Mouse (Mus musculus) spleen, adult 2 months (tissue): Measurements from ENCODE around the gene Elmo1. TPM values are rescaled to one million over a fixed set of nuclear protein-coding genes. Genes with fewer than 3 reads are reported as not detected.

Source experiments
- DNase-seq, 2 experiments: peaks; one replicate each; pipeline versions ENCODE4 v3.0.0 to v3.0.0-alpha.2; 2012 to 2021; ENCODE audit warnings: low spot score in 2 of 2, low read depth in 1 of 2
- H3K27ac ChIP-seq: fragments of 200-500 bp; 2 replicates; pipeline ENCODE4 v1.5.1; 2012; ENCODE audit warnings: low read length, inconsistent platforms; ENCODE audit not compliant: insufficient read depth
- H3K27me3 ChIP-seq: fragments of 200-500 bp; 2 replicates; pipeline ENCODE4 v1.6.1; 2012; ENCODE audit warnings: mild to moderate bottlenecking, moderate library complexity, low read length, inconsistent platforms; ENCODE audit not compliant: control insufficient read depth, insufficient read depth
- H3K36me3 ChIP-seq: fragments of 200-500 bp; 2 replicates; pipeline ENCODE4 v1.6.1; 2012; ENCODE audit warnings: mild to moderate bottlenecking, low read length, inconsistent platforms; ENCODE audit not compliant: control insufficient read depth, insufficient read depth
- H3K4me1 ChIP-seq: fragments of 200-500 bp; 2 replicates; pipeline ENCODE4 v1.6.1; 2011; ENCODE audit warnings: inconsistent platforms; ENCODE audit not compliant: control insufficient read depth, insufficient read depth, insufficient read length
- H3K4me3 ChIP-seq: fragments of 200-500 bp; 2 replicates; pipeline ENCODE4 v1.5.1; 2011; ENCODE audit warnings: mild to moderate bottlenecking, inconsistent platforms; ENCODE audit not compliant: insufficient read depth, insufficient read length; ENCODE audit errors: extremely low read depth
- CTCF ChIP-seq: fragments of 200-500 bp; IDR thresholded peaks from 2 replicates; pipeline ENCODE4 v1.5.1; 2011; ENCODE audit warnings: mild to moderate bottlenecking, inconsistent platforms; ENCODE audit not compliant: insufficient read depth, insufficient read length, insufficient replicate concordance; ENCODE audit errors: extremely low read depth
- POLR2A ChIP-seq: fragments of 200-500 bp; IDR thresholded peaks from 2 replicates; pipeline ENCODE4 v1.6.1; 2011; ENCODE audit warnings: low read depth, low read length, inconsistent platforms
- WGBS: fragments of 180-500 bp; shearing (Covaris S2); methylation state at CpG from one replicate; pipeline ENCODE4 v1.1.7; 2018; 5-methylcytosine and 5-hydroxymethylcytosine counted together
- polyA plus RNA-seq: library from polyadenylated mRNA; depleted of rRNA; stranded (reverse); fragments of >200 nt; gene quantifications from 2 replicates; pipeline ENCODE4 v1.2.3, GENCODE M21; 2012

Gene Elmo1
- polyA plus RNA-seq, 1 experiment = 33.3 TPM

DNA sequence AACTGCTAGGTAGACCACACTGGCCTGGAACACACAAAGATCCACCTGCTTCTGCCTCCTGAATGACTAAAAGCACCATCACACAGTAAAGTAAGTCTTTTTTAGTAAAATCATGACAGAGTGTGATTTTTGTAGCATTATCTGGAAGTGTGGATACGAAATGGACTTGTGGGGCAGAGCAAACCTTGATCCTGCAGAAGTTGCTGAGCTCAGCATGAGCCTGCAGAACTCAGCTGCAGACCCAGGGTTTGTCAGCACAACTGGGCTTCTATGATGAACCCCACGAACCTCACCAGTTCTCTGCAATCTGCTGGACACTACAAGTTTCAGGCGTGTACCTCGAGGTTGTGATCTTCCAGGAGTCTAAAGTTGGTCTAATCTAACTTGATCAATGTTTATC, 37.7 kb downstream of the Elmo1 start:
- peaks cover 17% of the 10 kb centered on the region; the same call in 1 of the 2 replicates for H3K4me1 ChIP-seq
- H3K27me3 ChIP-seq = no peaks in the 10 kb centered on the region
- no peaks in the 10 kb centered on the region for H3K36me3 ChIP-seq
- peak overlapping the region; percentile 34 for H3K27ac ChIP-seq
- no peak overlapping the region for H3K4me3 ChIP-seq
- 62% methylated on average over 4 of the region's 4 CpGs for WGBS
- DNase-seq = no peak
- TF ChIP-seq POLR2A (no peak), CTCF (no peak)

DNA sequence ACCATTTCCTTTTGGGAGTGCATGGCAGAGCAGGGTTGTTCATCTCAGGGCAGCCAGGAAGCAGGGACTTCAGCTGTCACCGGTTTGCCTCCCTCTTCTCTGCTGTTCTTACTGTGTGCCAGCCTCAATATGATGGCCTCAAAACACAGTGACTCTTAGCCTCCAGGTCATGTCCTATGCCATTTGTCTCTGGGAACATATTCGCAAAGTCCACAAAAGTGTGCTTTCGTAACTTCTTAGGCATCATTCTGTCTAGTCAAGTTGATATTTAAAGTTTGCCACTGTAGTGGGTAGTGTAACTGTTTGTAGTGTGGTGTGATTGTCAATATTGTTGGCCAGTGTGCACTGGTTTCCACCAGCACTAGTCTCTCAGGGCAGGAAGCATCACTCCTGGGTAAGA, 40.3 kb downstream of the Elmo1 start:
- H3K36me3 ChIP-seq = no peaks in the 10 kb centered on the region
- 72% methylated on average over 3 of the region's 3 CpGs for WGBS
- no peak overlapping the region for H3K27ac ChIP-seq
- DNase-seq = no peak
- no peaks in the 10 kb centered on the region for H3K27me3 ChIP-seq
- H3K4me1 ChIP-seq = peaks cover 26% of the 10 kb centered on the region
- TF ChIP-seq CTCF (no peak), POLR2A (no peak)
- no peak overlapping the region for H3K4me3 ChIP-seq

DNA sequence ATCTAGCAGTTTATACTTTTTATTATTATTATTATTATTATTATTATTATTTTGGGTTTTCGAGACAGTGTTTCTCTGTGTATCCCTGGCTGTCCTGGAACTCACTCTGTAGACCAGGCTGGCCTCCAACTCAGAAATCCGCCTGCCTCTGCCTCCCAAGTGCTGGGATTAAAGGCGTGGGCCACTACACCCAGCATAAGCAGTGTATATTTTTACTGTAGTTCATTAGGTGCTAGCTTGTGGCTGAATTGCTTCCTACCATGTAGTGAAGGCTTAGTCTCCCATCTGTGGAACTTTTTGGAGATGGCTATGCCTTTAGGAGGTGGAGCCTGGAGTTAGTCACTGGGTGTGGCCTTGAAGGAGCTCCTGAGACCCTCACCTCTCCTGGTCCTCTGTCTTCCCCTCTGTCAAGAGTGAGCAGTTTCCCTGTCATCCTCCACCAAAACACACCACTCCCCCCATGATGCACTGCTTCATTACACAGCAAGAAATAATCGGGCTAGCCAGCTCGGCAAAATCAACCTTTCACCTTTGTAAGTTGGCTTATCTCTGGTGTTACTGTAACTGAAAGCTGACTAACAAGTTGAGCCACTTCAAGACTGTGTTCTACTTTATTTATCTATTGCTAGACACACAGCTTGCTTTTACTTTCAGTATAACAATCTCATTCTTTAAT, 41.1 kb downstream of the Elmo1 start:
- no peak for TF ChIP-seq POLR2A
- no peak for TF ChIP-seq CTCF
- Histone ChIP-seq H3K27me3 (no peaks in the 10 kb centered on the region), H3K4me3 (no peak overlapping the region), H3K27ac (no peak overlapping the region), H3K4me1 (peaks cover 21% of the 10 kb centered on the region), H3K36me3 (no peaks in the 10 kb centered on the region)
- WGBS = 88% methylated on average over 5 of the region's 5 CpGs
- no peak for DNase-seq

DNA sequence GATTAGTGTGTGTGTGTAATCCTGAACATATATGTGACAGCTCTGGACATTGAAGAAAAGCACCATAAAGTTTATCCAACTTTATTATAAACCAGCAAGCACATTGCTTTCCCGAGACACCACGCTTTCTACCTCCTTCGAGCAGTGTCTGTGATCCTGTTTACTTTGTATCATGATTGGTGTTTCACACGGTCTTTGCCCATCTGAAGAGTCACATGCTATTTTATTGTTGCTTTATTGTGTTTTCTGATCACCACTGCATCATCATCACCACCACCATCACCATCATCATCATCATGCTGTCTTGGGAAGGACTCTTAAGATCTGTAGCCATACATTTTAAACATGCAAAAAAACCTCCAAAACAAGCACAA, 41.6 kb downstream of the Elmo1 start:
- no peaks in the 10 kb centered on the region for H3K36me3 ChIP-seq
- TF ChIP-seq POLR2A (no peak), CTCF (no peak)
- H3K4me1 ChIP-seq = peaks cover 18% of the 10 kb centered on the region
- H3K27ac ChIP-seq = no peak overlapping the region
- H3K27me3 ChIP-seq = no peaks in the 10 kb centered on the region
- WGBS = 88% methylated on average over 4 of the region's 4 CpGs
- no peak overlapping the region for H3K4me3 ChIP-seq
- no peak for DNase-seq

DNA sequence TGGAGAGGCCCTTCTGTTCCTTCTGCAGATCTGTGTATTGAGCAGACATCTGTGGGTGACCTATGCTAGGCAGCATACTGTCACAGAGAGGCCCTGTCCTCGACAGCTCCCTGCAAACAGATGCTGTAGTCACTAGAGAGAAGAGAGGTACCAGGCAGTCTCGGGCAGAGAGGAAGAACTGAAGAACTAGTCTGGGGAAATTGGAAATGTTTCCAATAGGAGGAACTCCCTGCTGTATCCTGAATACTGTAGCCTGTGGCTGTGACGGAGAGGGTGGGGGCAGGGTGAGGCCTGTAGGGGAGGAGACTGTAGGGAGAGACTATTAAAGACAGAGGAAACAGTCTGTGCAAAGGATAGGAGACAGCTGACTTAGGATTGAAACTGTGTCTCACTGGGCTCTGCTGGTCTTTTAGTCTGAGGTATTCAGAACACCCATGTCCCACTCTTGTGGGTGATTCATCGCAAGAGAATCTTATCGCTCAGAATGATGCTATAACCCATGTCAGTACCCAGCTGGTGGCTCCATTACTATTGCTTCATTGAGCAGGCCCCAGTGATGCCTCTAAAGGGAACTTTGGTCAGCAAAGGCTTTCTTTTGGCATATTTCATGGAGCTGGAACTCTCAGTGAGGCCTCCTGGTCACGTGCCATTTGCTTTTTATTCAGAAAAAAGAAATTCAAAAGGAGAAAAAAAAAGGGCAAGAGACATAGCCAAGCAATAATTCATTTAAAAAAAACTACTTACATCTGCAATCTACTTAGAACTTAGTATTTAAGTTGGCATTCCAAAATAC, 43.4 kb downstream of the Elmo1 start:
- peaks cover 15% of the 10 kb centered on the region for H3K4me1 ChIP-seq
- H3K36me3 ChIP-seq = no peaks in the 10 kb centered on the region
- no peak for DNase-seq
- no peak for TF ChIP-seq CTCF
- no peak for TF ChIP-seq POLR2A
- 54% methylated on average over 6 of the region's 6 CpGs for WGBS
- H3K4me3 ChIP-seq = no peak overlapping the region
- H3K27ac ChIP-seq = no peak overlapping the region
- H3K27me3 ChIP-seq = no peaks in the 10 kb centered on the region

DNA sequence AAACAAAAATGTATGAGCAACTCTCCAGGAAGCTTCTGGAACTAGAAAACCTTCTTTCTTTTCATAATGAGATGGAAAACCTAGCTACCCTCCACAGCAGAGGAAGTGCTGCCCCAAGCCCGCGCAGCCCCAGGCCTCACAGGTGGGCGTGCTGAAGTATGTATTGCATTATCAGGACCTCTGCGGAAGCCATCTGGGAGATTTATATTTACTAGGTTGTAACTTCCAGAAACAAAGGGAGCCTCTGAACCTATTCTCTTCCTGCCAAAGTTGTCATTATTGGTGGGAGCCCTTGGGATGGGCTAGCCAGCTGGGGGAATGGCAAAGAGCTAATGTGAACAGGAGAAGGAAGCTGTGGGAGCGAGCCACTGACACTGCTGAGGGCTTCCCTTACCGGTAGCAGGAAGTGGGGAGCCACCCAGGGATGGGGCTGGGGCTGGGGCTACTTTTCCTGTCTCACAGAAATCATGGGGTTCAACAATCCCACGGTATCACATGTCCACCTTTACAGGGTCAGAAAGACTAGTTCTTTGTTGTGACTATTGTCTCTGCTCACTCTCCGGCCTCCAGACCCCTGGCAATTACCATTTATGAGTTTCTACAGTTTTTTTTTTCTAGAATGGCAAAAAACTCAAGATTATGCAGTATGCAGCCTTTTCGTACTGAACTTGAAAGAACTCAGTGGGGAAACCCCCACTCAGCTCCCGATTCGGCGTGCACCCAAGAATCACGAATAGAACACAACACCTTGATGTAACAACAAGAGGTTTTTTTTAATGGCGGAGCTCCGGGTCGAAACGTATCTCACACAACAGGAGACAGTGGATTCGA, 44.2 kb downstream of the Elmo1 start:
- Histone ChIP-seq H3K4me1 (peaks cover 15% of the 10 kb centered on the region), H3K27me3 (no peaks in the 10 kb centered on the region), H3K27ac (no peak overlapping the region), H3K36me3 (no peaks in the 10 kb centered on the region), H3K4me3 (no peak overlapping the region)
- no peak for DNase-seq
- no peak for TF ChIP-seq CTCF
- 40% methylated on average over 18 of the region's 18 CpGs for WGBS
